Mouse (Mus musculus) liver, embryonic 11.5 days (tissue): Measurements from ENCODE around the gene Tll1. TPM values are rescaled to one million over a fixed set of nuclear protein-coding genes. Genes with fewer than 3 reads are reported as not detected.
"Not testable (repeated sequence)": the region's sequence is repeated elsewhere in the genome, so short reads cannot be mapped to it uniquely, and the experiment has no call there.

ENCODE experiments used
- ATAC-seq: fragments of 200-750 bp; cut with Nextera tagmentation; replicated peaks from 2 replicates; pipeline ENCODE4 v1.8.0; 2017; ENCODE audit warnings: moderate number of reproducible peaks, mild to moderate bottlenecking, moderate TSS enrichment, moderate library complexity; ENCODE audit not compliant: low FRiP score
- DNase-seq: peaks from one replicate; pipeline ENCODE4 v3.0.0-alpha.2; 2017; ENCODE audit warnings: low spot score
- H3K27ac ChIP-seq: fragments of 300-500 bp; sonication (generic); 2 replicates; pipeline ENCODE4 v1.5.1; 2014; ENCODE audit warnings: mild to moderate bottlenecking, low read depth, low read length, control low read depth
- H3K27me3 ChIP-seq: fragments of 300-500 bp; sonication (generic); replicated peaks from 2 replicates; pipeline ENCODE4 v1.6.1; 2014; ENCODE audit warnings: low read length, mixed read lengths; ENCODE audit not compliant: control insufficient read depth, insufficient read depth
- H3K36me3 ChIP-seq: fragments of 300-500 bp; sonication (generic); 2 replicates; pipeline ENCODE4 v1.6.1; 2014; ENCODE audit warnings: mild to moderate bottlenecking, low read length, moderate library complexity, mixed read lengths; ENCODE audit not compliant: control insufficient read depth, insufficient read depth
- H3K4me1 ChIP-seq: fragments of 300-500 bp; sonication (generic); replicated peaks from 2 replicates; pipeline ENCODE4 v1.6.1; 2014; ENCODE audit warnings: low read length, mixed read lengths; ENCODE audit not compliant: control insufficient read depth, insufficient read depth
- H3K4me2 ChIP-seq: fragments of 300-500 bp; sonication (generic); 2 replicates; pipeline ENCODE4 v1.6.1; 2014; ENCODE audit warnings: mild to moderate bottlenecking, control low read depth, moderate library complexity
- H3K4me3 ChIP-seq: fragments of 300-500 bp; sonication (generic); 2 replicates; pipeline ENCODE4 v1.5.1; 2014; ENCODE audit warnings: low read depth, low read length, control low read depth
- H3K9ac ChIP-seq: fragments of 300-500 bp; sonication (generic); 2 replicates; pipeline ENCODE4 v1.6.1; 2014; ENCODE audit warnings: low read depth, low read length, control low read depth
- H3K9me3 ChIP-seq: fragments of 300-500 bp; sonication (generic); 2 replicates; pipeline ENCODE4 v1.6.1; 2016; ENCODE audit warnings: low read length, inconsistent platforms, mixed read lengths; ENCODE audit not compliant: control insufficient read depth
- WGBS: fragments of 180-500 bp; shearing (Covaris S2); extraction: QIAGEN DNeasy Blood & Tissue Kit; methylation state at CpG from one replicate; pipeline ENCODE4 v1.1.7; 2014; 5-methylcytosine and 5-hydroxymethylcytosine counted together
- polyA plus RNA-seq: library from polyadenylated mRNA; unstranded; fragments of >200 nt; fragmentation: Nextera tagmentation; extraction: Ambion mirVana; gene quantifications from 2 replicates; pipeline ENCODE4 v1.2.1, GENCODE M21; 2014

Gene Tll1
- polyA plus RNA-seq, 1 experiment from 2014 or later: 0.77 TPM

DNA sequence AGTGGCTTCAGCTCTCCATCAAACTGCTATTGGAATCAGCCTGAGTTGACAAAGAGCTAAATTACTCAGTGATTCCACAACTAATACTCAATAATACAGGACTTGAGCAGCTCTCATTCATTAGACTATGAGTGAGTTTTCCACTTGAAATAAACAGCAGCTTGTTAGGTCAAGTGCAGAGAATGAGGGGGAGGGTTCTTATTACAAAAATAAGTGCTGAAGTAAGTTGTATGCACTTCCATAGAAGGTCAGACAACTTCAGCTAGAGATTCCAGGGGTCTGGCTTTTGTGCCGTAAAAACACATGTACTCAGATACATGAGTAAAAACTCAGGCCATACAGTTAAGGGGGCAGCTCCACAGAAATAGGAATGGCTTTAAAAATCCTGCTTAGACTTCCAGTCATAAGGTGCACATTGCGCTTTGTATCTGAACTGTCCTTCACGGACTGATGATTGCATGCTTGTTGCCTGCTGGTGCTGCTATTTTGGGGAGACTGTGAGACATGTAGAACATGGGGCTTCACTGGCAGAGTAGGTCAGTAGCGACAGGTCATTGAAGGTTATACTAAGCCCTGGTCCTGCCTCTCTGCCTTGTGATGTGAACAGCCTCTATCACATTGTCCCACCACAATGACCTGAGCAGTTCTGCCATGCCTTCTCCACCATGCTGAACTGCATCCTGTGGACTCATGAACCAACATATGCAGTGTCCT is 175.2 kb downstream of the Tll1 start:
- 96% methylated on average over 4 of the region's 4 CpGs for WGBS
- no peak overlapping the region for H3K27ac ChIP-seq
- no peak overlapping the region for H3K4me2 ChIP-seq
- no peak overlapping the region for H3K4me3 ChIP-seq
- no peaks in the 10 kb centered on the region for H3K36me3 ChIP-seq
- H3K4me1 ChIP-seq: no peaks in the 10 kb centered on the region
- H3K9me3 ChIP-seq: no peaks in the 10 kb centered on the region
- H3K27me3 ChIP-seq: no peaks in the 10 kb centered on the region
- DNase-seq: no peak
- ATAC-seq: no peak
- no peak overlapping the region for H3K9ac ChIP-seq

DNA sequence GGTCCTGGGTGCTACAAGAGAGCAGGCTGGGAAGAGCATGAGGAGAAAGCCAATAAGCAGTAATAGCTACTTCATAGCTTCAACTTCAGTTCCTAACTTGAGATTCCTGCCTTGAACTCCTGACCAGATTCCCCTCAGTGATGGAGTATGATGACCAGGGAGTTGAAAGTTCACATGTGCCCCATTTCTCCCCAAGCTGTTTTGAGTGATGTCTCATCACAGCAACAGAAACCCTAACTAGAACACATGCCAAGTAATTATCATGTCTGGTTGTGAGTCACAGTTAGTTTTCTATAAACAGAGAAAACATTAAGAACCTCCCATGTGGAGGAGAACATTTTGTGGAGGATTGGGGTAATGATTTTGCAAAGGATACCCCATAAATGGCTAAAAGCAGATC is 176.0 kb downstream of the Tll1 start:
- DNase-seq (no peak), ATAC-seq (no peak)
- Histone ChIP-seq H3K27me3 (no peaks in the 10 kb centered on the region), H3K4me2 (no peak overlapping the region), H3K9me3 (no peaks in the 10 kb centered on the region), H3K4me1 (no peaks in the 10 kb centered on the region), H3K9ac (no peak overlapping the region), H3K36me3 (no peaks in the 10 kb centered on the region), H3K27ac (no peak overlapping the region), H3K4me3 (no peak overlapping the region)

DNA sequence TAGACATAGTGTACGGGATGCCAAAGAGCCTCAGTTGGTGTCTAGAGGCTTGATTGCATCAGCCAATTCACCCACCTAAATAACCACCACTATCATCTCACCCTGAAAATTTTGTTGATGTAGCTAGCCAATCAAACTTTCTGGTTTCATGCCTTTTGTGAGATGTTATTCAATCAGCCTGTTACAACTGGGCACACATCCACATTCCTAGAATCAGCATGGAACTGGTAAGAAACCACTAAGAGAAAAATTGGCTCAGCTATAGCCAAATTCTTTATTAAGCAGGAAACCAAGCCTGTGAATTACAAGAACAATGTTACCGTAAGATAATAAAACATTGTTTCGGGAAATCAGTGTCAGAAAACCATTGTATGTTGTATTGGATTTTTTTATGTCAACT is 176.5 kb downstream of the Tll1 start:
- H3K9ac ChIP-seq: no peak overlapping the region

DNA sequence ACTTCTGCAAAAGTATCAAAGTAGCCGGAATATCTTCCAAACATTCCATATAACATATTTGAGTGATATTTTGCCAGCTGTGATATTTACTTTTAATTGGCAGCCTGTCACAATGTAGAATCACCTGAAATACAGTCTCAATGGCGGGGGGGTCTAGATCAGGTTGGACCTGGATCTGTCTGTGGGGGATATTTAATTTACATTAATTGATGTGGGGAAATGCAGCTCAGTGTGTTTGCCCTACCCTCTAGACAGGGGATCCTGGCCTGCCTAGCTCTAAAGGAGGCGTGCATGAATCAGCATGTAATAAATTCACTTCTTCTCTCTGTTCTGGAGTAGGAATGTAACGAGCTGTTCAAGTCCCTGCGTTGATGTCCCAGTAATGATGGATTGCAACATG is 181.7 kb downstream of the Tll1 start:
- Histone ChIP-seq H3K27me3 (no peaks in the 10 kb centered on the region), H3K9ac (no peak overlapping the region), H3K9me3 (no peaks in the 10 kb centered on the region), H3K36me3 (no peaks in the 10 kb centered on the region), H3K4me2 (no peak overlapping the region), H3K27ac (no peak overlapping the region), H3K4me1 (no peaks in the 10 kb centered on the region), H3K4me3 (no peak overlapping the region)
- ATAC-seq (no peak), DNase-seq (no peak)
- WGBS: 70% methylated on average over 5 of the region's 5 CpGs

More for the DNA sequence above, 176.5 kb downstream of the Tll1 start:
- no peak for ATAC-seq
- WGBS: 90% methylated on average over 3 of the region's 3 CpGs
- no peak for DNase-seq
- no peaks in the 10 kb centered on the region for H3K27me3 ChIP-seq
- H3K9me3 ChIP-seq: no peaks in the 10 kb centered on the region
- H3K4me1 ChIP-seq: no peaks in the 10 kb centered on the region
- no peaks in the 10 kb centered on the region for H3K36me3 ChIP-seq
- no peak overlapping the region for H3K4me2 ChIP-seq
- H3K27ac ChIP-seq: no peak overlapping the region
- no peak overlapping the region for H3K4me3 ChIP-seq

DNA sequence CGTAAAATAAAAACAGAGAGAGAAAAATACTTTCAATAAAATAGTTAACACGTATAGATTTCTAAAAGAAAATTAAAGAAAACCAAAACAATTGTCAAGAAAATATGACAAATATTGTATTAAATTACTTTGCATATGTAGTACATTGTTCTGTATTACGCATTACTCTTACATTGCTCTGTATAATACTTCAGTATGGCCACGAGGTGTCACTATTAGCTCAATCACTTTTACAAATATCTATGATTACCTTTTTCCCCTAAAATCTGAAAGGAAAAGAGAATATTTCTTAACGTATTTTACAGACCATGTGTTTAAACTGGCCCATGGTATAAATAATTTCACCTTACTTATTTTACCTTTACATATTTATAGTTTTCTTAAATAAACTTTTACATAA is 182.5 kb downstream of the Tll1 start:
- no peak for ATAC-seq
- no peak for DNase-seq
- Histone ChIP-seq H3K4me1 (no peaks in the 10 kb centered on the region), H3K4me2 (no peak overlapping the region), H3K9ac (no peak overlapping the region), H3K4me3 (no peak overlapping the region), H3K36me3 (no peaks in the 10 kb centered on the region), H3K9me3 (no peaks in the 10 kb centered on the region), H3K27me3 (no peaks in the 10 kb centered on the region), H3K27ac (no peak overlapping the region)
- WGBS: 31% methylated on average over 5 of the region's 5 CpGs

DNA sequence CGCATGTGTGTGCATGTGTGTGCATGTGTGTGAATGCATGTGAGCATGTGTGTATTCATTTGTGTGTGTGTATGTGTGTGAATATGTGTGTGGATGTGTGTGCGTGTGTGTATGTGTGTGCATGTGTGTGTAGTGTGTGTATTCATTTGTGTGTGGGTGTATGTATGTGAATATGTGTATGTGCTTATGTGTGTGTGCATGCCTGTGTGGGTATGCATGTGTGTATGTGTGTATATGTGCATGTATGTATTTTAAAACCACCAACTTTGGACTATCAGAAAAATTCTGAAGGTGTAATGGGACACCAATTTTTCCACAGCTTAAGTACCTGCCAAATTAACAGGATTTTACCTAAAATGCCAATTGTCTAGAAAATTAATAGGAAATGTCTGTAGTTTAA is 183.0 kb downstream of the Tll1 start:
- H3K27ac ChIP-seq: no peak overlapping the region
- WGBS: 77% methylated on average over 2 of the region's 2 CpGs
- no peak overlapping the region for H3K4me2 ChIP-seq
- DNase-seq: no peak
- H3K4me1 ChIP-seq: no peaks in the 10 kb centered on the region
- no peak overlapping the region for H3K9ac ChIP-seq
- H3K27me3 ChIP-seq: no peaks in the 10 kb centered on the region
- H3K36me3 ChIP-seq: no peaks in the 10 kb centered on the region
- H3K9me3 ChIP-seq: no peaks in the 10 kb centered on the region
- ATAC-seq: no peak
- H3K4me3 ChIP-seq: no peak overlapping the region

DNA sequence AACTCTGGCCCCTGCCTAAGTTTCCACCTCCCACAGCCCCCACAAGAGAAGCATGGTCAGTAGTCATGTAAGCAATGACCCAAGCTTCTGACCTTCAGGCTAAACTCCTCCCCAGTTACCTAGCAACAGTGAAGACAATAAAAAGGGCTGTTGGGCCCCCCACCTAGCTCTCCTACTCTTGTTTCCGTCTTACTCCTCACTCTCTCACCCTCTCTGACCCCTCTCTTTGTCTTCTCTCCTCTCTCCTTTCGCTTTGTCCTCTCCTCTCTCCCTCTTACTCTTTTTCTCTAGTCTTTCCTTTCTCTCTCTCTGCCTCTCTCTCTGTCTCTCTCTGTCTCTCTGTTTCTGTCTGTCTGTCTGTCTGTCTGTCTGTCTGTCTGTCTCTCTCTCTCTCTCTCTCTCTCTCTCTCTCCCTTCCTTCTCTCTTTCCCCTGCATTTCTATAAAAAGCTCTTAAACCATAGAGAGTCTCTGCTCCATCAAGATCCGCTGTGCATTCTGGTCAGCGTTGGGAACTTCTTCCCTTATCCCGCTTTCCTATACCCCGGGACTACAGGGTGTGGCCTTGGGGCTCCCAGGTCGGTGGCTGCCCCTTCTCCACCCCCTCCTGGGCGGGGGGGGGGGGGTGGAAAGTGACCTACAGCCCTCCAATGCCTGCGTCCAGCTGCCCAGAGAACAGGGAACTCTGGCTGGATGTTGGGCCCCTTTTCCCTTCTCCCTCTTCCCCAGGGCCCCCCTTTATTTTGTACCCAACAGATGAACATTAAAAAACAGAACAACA is 235.3 kb downstream of the Tll1 start:
- not testable (repeated sequence) for DNase-seq, H3K9ac ChIP-seq, H3K4me1 ChIP-seq, H3K27me3 ChIP-seq, H3K36me3 ChIP-seq, H3K27ac ChIP-seq, H3K4me2 ChIP-seq, H3K4me3 ChIP-seq, H3K9me3 ChIP-seq, ATAC-seq
- WGBS: 48% methylated on average over 9 of the region's 9 CpGs
